Mouse (Mus musculus) erythroblast, embryonic 14.5 days (primary cell): ENCODE data around the gene Cadps2.

Experiments
- GATA1 ChIP-seq: IDR thresholded peaks from 2 replicates; pipeline ENCODE4 v1.6.1; 2012; ENCODE audit warnings: low read length, inconsistent platforms, mixed read lengths
- TAL1 ChIP-seq: IDR thresholded peaks from 3 replicates; pipeline ENCODE4 v1.6.1; 2012; ENCODE audit warnings: low read length, inconsistent platforms, mixed read lengths

DNA sequence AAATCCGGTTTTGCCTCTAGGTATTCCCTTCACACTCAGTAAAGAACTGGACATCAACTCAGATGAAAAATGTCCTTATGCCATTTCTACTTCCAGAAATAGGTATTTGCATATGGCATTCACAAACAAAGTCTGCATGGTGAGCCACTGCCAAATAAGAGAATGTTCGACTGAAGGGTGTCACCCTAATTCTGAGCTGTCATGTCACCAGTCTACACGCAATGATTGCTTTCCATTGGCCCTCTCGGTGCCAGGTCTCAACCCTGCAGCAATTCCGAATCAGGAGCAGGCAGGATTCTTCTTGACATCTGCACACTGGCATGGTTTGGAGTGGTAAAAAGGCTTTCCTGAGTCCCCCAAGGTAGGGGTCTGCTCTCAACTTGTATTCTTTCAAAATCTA is 316.7 kb downstream of the Cadps2 start:
- no peak for TF ChIP-seq GATA1
- no peak for TF ChIP-seq TAL1
